15 mouse cellular contexts compared by ENCODE assay signal in the genomic region with DNA sequence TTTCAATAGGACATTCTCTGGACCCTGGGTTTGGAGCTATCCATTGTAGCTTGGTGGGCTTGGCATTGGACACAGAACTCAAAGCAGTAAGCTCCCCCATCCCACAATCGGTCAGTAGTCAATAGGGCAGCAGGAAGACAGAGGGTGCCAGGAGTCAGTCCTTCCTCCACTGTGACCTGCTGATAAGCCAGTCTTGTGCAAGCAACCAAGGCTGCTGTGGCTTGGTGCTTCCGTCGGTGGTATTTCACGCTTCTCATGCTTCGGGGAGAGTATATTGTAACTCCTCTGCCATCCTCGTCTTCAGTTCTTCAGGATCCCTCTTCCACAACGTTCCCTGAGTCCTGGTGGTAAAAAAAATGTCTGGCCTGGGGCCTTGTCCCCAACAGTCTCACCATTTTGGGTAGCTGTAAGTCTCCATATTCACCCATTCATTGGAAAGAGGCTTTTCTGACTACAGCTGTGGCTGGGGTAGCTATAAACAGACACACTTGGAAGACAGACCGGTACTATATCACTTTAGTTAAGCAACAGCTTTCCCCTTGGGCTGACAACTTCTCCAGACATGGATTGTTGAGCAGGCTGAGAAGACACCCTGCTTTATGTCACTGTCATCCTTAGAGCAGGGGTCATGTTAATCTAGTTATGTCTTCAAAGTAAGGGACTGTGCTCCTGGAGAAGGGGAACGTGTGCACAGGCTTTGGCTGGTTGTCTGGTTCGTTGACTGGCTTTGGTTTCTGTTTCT.
DNase-seq lines count a peak whose midpoint lies in the region; ATAC-seq lines count a peak whose summit lies in the region.
"Had no signal": no experiment of that assay in that cellular context is flagged by ENCODE, and none has a peak within 500 bp of the region (broad histone marks: within the 10 kb centered on the region; RNA-seq: fewer than 3 reads in every experiment).

No protein-coding gene starts in this region.

- H3K4me3 ChIP-seq in liver, embryonic 16.5 days (ENCODE audit: low read depth, low read length), result no peak overlapping the region
- H3K4me3 ChIP-seq: embryonic facial prominence, embryonic 10.5 days had no signal

- no peaks in the 10 kb centered on the region for H3K9me3 ChIP-seq in liver, embryonic 16.5 days (replicated peaks; ENCODE audit: control insufficient read depth, low read length)
- H3K9me3 ChIP-seq: embryonic facial prominence, embryonic 10.5 days had no signal

- peak overlapping the region; percentile 29 for H3K4me2 ChIP-seq in liver, embryonic 16.5 days (ENCODE audit: low read depth, low read length)

- peak; percentile 86 for DNase-seq in heart, adult 11 months
- DNase-seq in heart, postnatal 10 days, result no peak
- peak; percentile 98 for DNase-seq in 416B (ENCODE audit: low read depth)
- DNase-seq in T-cell, adult 2 months (ENCODE audit: low spot score), result no peak
- DNase-seq in left cerebral cortex, adult 8-10 months (ENCODE audit: low spot score in 2 of 2), result no peak
- DNase-seq in cerebellum, postnatal 25 days, result no peak
- DNase-seq: cerebellum, adult 11-12 months; left cerebral cortex, postnatal 4 days; lung, postnatal 10 days; thymus, adult 18-20 months had no signal

- no peaks in the 10 kb centered on the region for H3K36me3 ChIP-seq in liver, embryonic 16.5 days (ENCODE audit: control insufficient read depth, insufficient read depth)
- H3K36me3 ChIP-seq: embryonic facial prominence, embryonic 10.5 days had no signal

- H3K27me3 ChIP-seq in liver, embryonic 16.5 days (ENCODE audit: control insufficient read depth, insufficient read depth, low read depth, low read length), result no peaks in the 10 kb centered on the region

- no peak overlapping the region for H3K27ac ChIP-seq in liver, embryonic 16.5 days (ENCODE audit: low read length)
- H3K27ac ChIP-seq: embryonic facial prominence, embryonic 10.5 days had no signal

- intact Hi-C loops in heart, postnatal 10 days (cut with DNase I), result no loop called here

- H3K9ac ChIP-seq in liver, embryonic 16.5 days (ENCODE audit: low read depth, low read length), result no peak overlapping the region

- WGBS in liver, embryonic 16.5 days (ENCODE audit: insufficient replicate concordance), result 11% methylated on average over 10 of the region's 10 CpGs

- H3K4me1 ChIP-seq in liver, embryonic 16.5 days (ENCODE audit: control insufficient read depth, low read depth, low read length), result peaks cover 12% of the 10 kb centered on the region

- ATAC-seq in granulocyte monocyte progenitor cell, adult 5-6 weeks (replicated peaks; ENCODE audit: poor library complexity, severe bottlenecking), result peak; percentile 98
- ATAC-seq in liver, embryonic 16.5 days (ENCODE audit: low read depth), result peak; percentile 59; the same call in 1 of the 2 replicates
- ATAC-seq: hindbrain, embryonic 16.5 days; midbrain, embryonic 16.5 days had no signal

Comparison
In these comparisons a context has a peak if more than half of its experiments do, and no peak if none do; other contexts are left out.
1. DNase-seq: peak in heart, adult 11 months (single experiment) and 416B (single experiment); none in heart, postnatal 10 days (0 of 2), T-cell, adult 2 months (single experiment), left cerebral cortex, adult 8-10 months (0 of 2) and cerebellum, postnatal 25 days (0 of 2).